Mouse (Mus musculus) hindlimb bud, embryonic 11.5 days (tissue): ENCODE results near the gene Prep.
"Not testable (repeated sequence)": the region's sequence is repeated elsewhere in the genome, so short reads cannot be mapped to it uniquely, and the experiment has no call there.

Experiments used
- DNase-seq: peaks from one replicate; pipeline ENCODE4 v3.0.0-alpha.2; 2012; ENCODE audit warnings: low read depth, low spot score; ENCODE audit errors: extremely low spot score

Gene Prep

GRCm38 (mm10) chr10:45075491-45076051 is 8.6 kb downstream of the Prep start:
- DNase-seq = no peak

- DNase-seq = no peak
These were observed 9.6 kb downstream of the Prep start for GRCm38 (mm10) chr10:45076585-45076984.

GRCm38 (mm10) chr10:45077353-45077752 is 10.3 kb downstream of the Prep start:
- DNase-seq = no peak

GRCm38 (mm10) chr10:45079756-45080155 is 12.8 kb downstream of the Prep start:
- no peak for DNase-seq

- DNase-seq = no peak
These were observed 13.5 kb downstream of the Prep start for GRCm38 (mm10) chr10:45080490-45080889.

GRCm38 (mm10) chr10:45082730-45083129 is 15.7 kb downstream of the Prep start:
- DNase-seq = no peak

- DNase-seq = not testable (repeated sequence)
These were observed 17.0 kb downstream of the Prep start for GRCm38 (mm10) chr10:45084002-45084401.

- no peak for DNase-seq
These were observed 17.5 kb downstream of the Prep start for GRCm38 (mm10) chr10:45084471-45084870.

GRCm38 (mm10) chr10:45085315-45085714 is 18.3 kb downstream of the Prep start:
- DNase-seq = no peak

- DNase-seq = no peak
These were observed 19.6 kb downstream of the Prep start for GRCm38 (mm10) chr10:45086637-45087036.

- no peak for DNase-seq
These were observed 24.6 kb downstream of the Prep start for GRCm38 (mm10) chr10:45091462-45092079.

GRCm38 (mm10) chr10:45092080-45093056 is 25.4 kb downstream of the Prep start:
- no peak for DNase-seq

- DNase-seq = no peak
These were observed 31.7 kb downstream of the Prep start for GRCm38 (mm10) chr10:45098751-45099150.

- no peak for DNase-seq
These were observed 33.5 kb downstream of the Prep start for GRCm38 (mm10) chr10:45100473-45100872.

GRCm38 (mm10) chr10:45103184-45103583 is 36.2 kb downstream of the Prep start:
- no peak for DNase-seq

- no peak for DNase-seq
These were observed 37.1 kb downstream of the Prep start for GRCm38 (mm10) chr10:45104098-45104497.

GRCm38 (mm10) chr10:45104535-45105079 is 37.6 kb downstream of the Prep start:
- DNase-seq = no peak

GRCm38 (mm10) chr10:45106541-45106940 is 39.5 kb downstream of the Prep start:
- DNase-seq = no peak

GRCm38 (mm10) chr10:45107313-45107712 is 40.3 kb downstream of the Prep start:
- DNase-seq = no peak

- DNase-seq = no peak
These were observed 42.0 kb downstream of the Prep start for GRCm38 (mm10) chr10:45109041-45109440.

GRCm38 (mm10) chr10:45109974-45110373 is 43.0 kb downstream of the Prep start:
- DNase-seq = no peak
